Mouse (Mus musculus) lung, adult 2 months (tissue): ENCODE data around the gene Csnk1g1.

ENCODE experiments used
- CTCF ChIP-seq: fragments of 200-500 bp; IDR thresholded peaks from 2 replicates; pipeline ENCODE4 v1.5.1; 2011; ENCODE audit warnings: mild to moderate bottlenecking, low read length, control low read depth; ENCODE audit not compliant: insufficient read depth
- POLR2A ChIP-seq: fragments of 200-500 bp; IDR thresholded peaks from 2 replicates; pipeline ENCODE4 v1.6.1; 2011; ENCODE audit warnings: low read depth, mild to moderate bottlenecking, control low read depth, low read length, borderline replicate concordance; ENCODE audit errors: extremely low read depth

DNA sequence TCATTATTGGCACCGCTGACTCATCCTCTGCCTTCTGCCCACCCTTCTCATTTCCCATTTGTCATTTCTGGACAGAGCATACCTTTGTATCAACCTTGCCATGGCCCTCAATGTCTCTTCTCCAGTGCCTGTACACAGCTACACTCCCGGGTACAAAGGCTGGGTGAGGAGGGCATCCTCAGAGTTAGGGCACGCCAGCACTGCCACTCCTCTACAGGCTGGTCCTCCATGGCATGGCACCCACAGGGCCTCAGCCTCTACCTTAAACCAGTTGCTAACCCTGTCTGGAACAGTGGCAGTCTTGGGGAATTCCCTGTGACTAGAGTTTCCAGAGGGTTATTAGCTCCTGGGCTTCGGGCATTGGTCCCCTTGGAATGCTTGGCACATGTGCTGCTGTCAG is 129.9 kb downstream of the Csnk1g1 start:
- no peak for TF ChIP-seq POLR2A
- no peak for TF ChIP-seq CTCF
